Mouse (Mus musculus) forebrain, embryonic 15.5 days (tissue): Measurements from ENCODE around the gene Opa1. TPM values are rescaled to one million over a fixed set of nuclear protein-coding genes. Genes with fewer than 3 reads are reported as not detected.

ENCODE experiments used
- polyA plus RNA-seq: library from polyadenylated mRNA; unstranded; fragments of >200 nt; fragmentation: Nextera tagmentation; extraction: Ambion mirVana; gene quantifications from 2 replicates; pipeline ENCODE4 v1.2.1, GENCODE M21; 2015

The Opa1 gene
- polyA plus RNA-seq, 1 experiment from 2014 or later = 45.2 TPM

Other genes with a start within 250 kb of the Opa1 start
- gene Atp13a5, start 200.6 kb upstream of the Opa1 start, polyA plus RNA-seq = 0.55 and 0.75 TPM in 2 replicates
- 1.2 and 1.4 TPM in 2 replicates for gene Atp13a4, start 34.5 kb upstream of the Opa1 start, polyA plus RNA-seq